11 mouse cellular contexts compared by ENCODE assay signal in the genomic region with DNA sequence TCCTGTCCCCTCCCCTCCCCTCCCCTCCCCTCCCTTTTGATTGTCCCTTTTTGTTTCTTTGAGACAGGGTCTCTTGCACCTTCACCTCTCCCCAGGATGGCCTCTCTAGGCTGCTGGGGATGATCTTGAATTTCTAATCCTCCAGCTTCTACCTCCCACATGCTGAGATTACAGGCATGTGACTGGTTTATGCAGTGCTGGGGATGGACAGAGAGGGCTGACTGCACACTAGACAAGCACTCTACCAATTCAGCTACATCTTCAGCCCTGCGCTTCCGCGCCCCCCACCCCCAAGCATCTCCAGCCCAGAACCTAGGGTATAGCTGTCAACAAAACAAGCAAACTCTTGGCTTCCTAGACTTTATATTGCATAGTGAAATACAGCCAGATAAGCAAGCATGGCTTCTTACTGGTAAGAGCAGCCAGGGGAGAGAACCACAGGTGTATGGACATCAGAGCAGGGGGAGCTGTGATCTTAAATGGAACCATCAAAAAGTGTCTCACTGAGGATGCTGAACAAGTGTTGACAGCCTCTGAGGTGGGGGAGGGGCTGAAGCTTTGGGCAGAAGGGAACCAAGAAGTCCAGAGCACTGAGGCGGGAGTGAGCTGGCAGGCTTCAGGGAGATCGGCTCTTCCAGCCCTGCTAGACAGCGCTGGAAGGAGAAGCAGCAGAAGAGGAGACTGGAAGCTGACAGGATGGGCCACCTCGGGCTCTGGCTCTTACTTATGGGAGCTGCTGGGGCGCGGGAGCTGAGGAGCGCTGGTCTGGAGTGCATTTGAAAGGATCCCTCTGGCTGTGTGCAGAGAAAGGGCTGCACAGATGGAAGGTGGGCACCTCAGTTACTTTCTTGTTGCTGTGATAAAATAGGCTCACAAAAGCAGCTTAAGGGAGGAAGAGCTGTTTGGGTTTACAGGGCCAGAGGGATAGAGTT. TPM values are rescaled to one million over a fixed set of nuclear protein-coding genes. Genes with fewer than 3 reads are reported as not detected.
A peak's percentile ranks its signal among the peaks of the same experiment; 100 is the strongest.
DNase-seq lines count a peak whose midpoint lies in the region; ATAC-seq and TF ChIP-seq lines count a peak whose summit lies in the region.
"Had no signal": no experiment of that assay in that cellular context is flagged by ENCODE, and none has a peak within 500 bp of the region (broad histone marks: within the 10 kb centered on the region; RNA-seq: fewer than 3 reads in every experiment).

No protein-coding gene starts in this region.

- H3K9me3 ChIP-seq in neural tube, embryonic 12.5 days, result no peaks in the 10 kb centered on the region
- no peaks in the 10 kb centered on the region for H3K9me3 ChIP-seq in neural tube, embryonic 15.5 days (replicated peaks)
- H3K9me3 ChIP-seq in limb, embryonic 14.5 days (ENCODE audit: control insufficient read depth, low read length), result no peaks in the 10 kb centered on the region
- H3K9me3 ChIP-seq: limb, embryonic 15.5 days had no signal

- TF ChIP-seq CTCF in cerebellum, adult 2 months (IDR thresholded peaks at IDR 0.05; ENCODE audit: borderline replicate concordance, insufficient read depth, low read depth, low read length), result no peak

- 0 out of 2 replicates have a peak overlapping the region, but pooled peaks have one; percentile 29 for H3K9ac ChIP-seq in neural tube, embryonic 12.5 days
- no peak overlapping the region for H3K9ac ChIP-seq in neural tube, embryonic 15.5 days (replicated peaks)
- H3K9ac ChIP-seq in limb, embryonic 14.5 days (ENCODE audit: low read depth, low read length, severe bottlenecking), result 0 out of 2 replicates have a peak overlapping the region, but pooled peaks have one; percentile 28
- H3K9ac ChIP-seq: limb, embryonic 15.5 days had no signal

- H3K27me3 ChIP-seq in cerebellum, adult 2 months (ENCODE audit: control insufficient read depth, insufficient read depth, low read length), result no peaks in the 10 kb centered on the region
- H3K27me3 ChIP-seq in neural tube, embryonic 12.5 days (replicated peaks), result no peaks in the 10 kb centered on the region
- no peaks in the 10 kb centered on the region for H3K27me3 ChIP-seq in neural tube, embryonic 15.5 days (replicated peaks)
- no peaks in the 10 kb centered on the region for H3K27me3 ChIP-seq in limb, embryonic 14.5 days (ENCODE audit: control insufficient read depth, insufficient read depth, low read length)

- no peaks in the 10 kb centered on the region for H3K36me3 ChIP-seq in neural tube, embryonic 12.5 days
- no peaks in the 10 kb centered on the region for H3K36me3 ChIP-seq in neural tube, embryonic 15.5 days
- H3K36me3 ChIP-seq in limb, embryonic 14.5 days (ENCODE audit: control insufficient read depth, insufficient read depth, low read length), result no peaks in the 10 kb centered on the region
- H3K36me3 ChIP-seq: limb, embryonic 15.5 days had no signal

- H3K4me3 ChIP-seq in cerebellum, adult 2 months (replicated peaks; ENCODE audit: insufficient read depth, low read depth, low read length), result no peak overlapping the region
- H3K4me3 ChIP-seq in neural tube, embryonic 12.5 days, result no peak overlapping the region
- H3K4me3 ChIP-seq in neural tube, embryonic 15.5 days (replicated peaks), result no peak overlapping the region
- H3K4me3 ChIP-seq in limb, embryonic 14.5 days (replicated peaks; ENCODE audit: low read length), result no peak overlapping the region
- H3K4me3 ChIP-seq: limb, embryonic 15.5 days had no signal

- no peak for ATAC-seq in neural tube, embryonic 12.5 days (ENCODE audit: low FRiP score, low read depth)
- ATAC-seq in neural tube, embryonic 15.5 days (ENCODE audit: low FRiP score), result no peak
- ATAC-seq in limb, embryonic 14.5 days (ENCODE audit: low FRiP score, low read depth), result no peak
- no peak for ATAC-seq in monocyte, adult 5-6 weeks (replicated peaks; ENCODE audit: insufficient number of reproducible peaks, low FRiP score, low TSS enrichment, poor library complexity, severe bottlenecking)

- no peaks in the 10 kb centered on the region for H3K4me1 ChIP-seq in cerebellum, adult 2 months (ENCODE audit: control insufficient read depth, insufficient read depth, low read length)
- no peaks in the 10 kb centered on the region; the same call in none of the 2 replicates for H3K4me1 ChIP-seq in neural tube, embryonic 12.5 days
- H3K4me1 ChIP-seq in neural tube, embryonic 15.5 days, result no peaks in the 10 kb centered on the region
- no peaks in the 10 kb centered on the region for H3K4me1 ChIP-seq in limb, embryonic 14.5 days (ENCODE audit: control insufficient read depth, insufficient read depth, low read length)

- 14% methylated on average over 10 of the region's 10 CpGs for WGBS in cerebellum, adult 2 months
- 35% methylated on average over 10 of the region's 10 CpGs for WGBS in neural tube, embryonic 12.5 days
- 30% methylated on average over 10 of the region's 10 CpGs for WGBS in neural tube, embryonic 15.5 days
- 25% methylated on average over 10 of the region's 10 CpGs for WGBS in limb, embryonic 14.5 days

- H3K4me2 ChIP-seq in neural tube, embryonic 12.5 days (replicated peaks), result no peak overlapping the region
- no peak overlapping the region for H3K4me2 ChIP-seq in neural tube, embryonic 15.5 days
- 0 out of 2 replicates have a peak overlapping the region, but pooled peaks have one; percentile 10 for H3K4me2 ChIP-seq in limb, embryonic 14.5 days (replicated peaks; ENCODE audit: low read depth, low read length, severe bottlenecking)
- H3K4me2 ChIP-seq: limb, embryonic 15.5 days had no signal

- peak; percentile 56 to 58 for DNase-seq in cerebellum, postnatal 10 days
- DNase-seq in cerebellum, adult 2 months, result no peak
- DNase-seq in limb, embryonic 14.5 days (ENCODE audit: low spot score), result no peak
- DNase-seq in testis, postnatal 10 days (ENCODE audit: low spot score), result no peak
- DNase-seq in T-cell, adult 2 months (ENCODE audit: low spot score), result no peak

- no peak for TF ChIP-seq POLR2A in cerebellum, adult 2 months (IDR thresholded peaks at IDR 0.05; ENCODE audit: borderline replicate concordance, insufficient read depth, low read length)
- no peak for TF ChIP-seq POLR2A in limb, embryonic 14.5 days (IDR thresholded peaks at IDR 0.05; ENCODE audit: borderline replicate concordance, extremely low read depth, insufficient read depth, insufficient read length)

- H3K27ac ChIP-seq in cerebellum, adult 2 months (ENCODE audit: insufficient read depth, low read length), result no peak overlapping the region
- H3K27ac ChIP-seq in neural tube, embryonic 12.5 days, result no peak overlapping the region
- H3K27ac ChIP-seq in neural tube, embryonic 15.5 days (replicated peaks), result no peak overlapping the region
- H3K27ac ChIP-seq in limb, embryonic 14.5 days (replicated peaks; ENCODE audit: low read depth, low read length), result no peak overlapping the region
- H3K27ac ChIP-seq: limb, embryonic 15.5 days had no signal

RNA-seq across cellular contexts. Expression of a gene that starts 12.0 kb away (rescaled TPM):
- polyA plus RNA-seq in cerebellum, adult 2 months (2012; rRNA removed), result 0.87 and 2.1 TPM in 2 replicates
- 5.1 and 6.5 TPM in 2 replicates for polyA plus RNA-seq in neural tube, embryonic 12.5 days (2016; fragmentation: Nextera tagmentation; extraction: Ambion mirVana)
- 1.6 and 10.4 TPM in 2 replicates for polyA plus RNA-seq in neural tube, embryonic 15.5 days (2015; fragmentation: Nextera tagmentation; extraction: Ambion mirVana)
- polyA plus RNA-seq in limb, embryonic 14.5 days (2012; rRNA removed), result 30.4 and 31.0 TPM in 2 replicates
- polyA plus RNA-seq in limb, embryonic 14.5 days (2014; fragmentation: Nextera tagmentation; extraction: Ambion mirVana), result 27.3 and 44.0 TPM in 2 replicates
- total RNA-seq in monocyte, adult 5-6 weeks (2017), result 1.4 TPM in 1 of 3 replicates, not detected in the others
- total RNA-seq: megakaryocyte, adult 5-6 weeks had no signal

RNA-seq across cellular contexts. Expression of a gene that starts 23.0 kb away (rescaled TPM):
- not detected in 2 replicates for polyA plus RNA-seq in cerebellum, adult 2 months (2012; rRNA removed)
- polyA plus RNA-seq in neural tube, embryonic 12.5 days (2016; fragmentation: Nextera tagmentation; extraction: Ambion mirVana), result not detected in 2 replicates
- polyA plus RNA-seq in neural tube, embryonic 15.5 days (2015; fragmentation: Nextera tagmentation; extraction: Ambion mirVana), result not detected in 2 replicates
- not detected in 2 replicates for polyA plus RNA-seq in limb, embryonic 14.5 days (2012; rRNA removed)
- polyA plus RNA-seq in limb, embryonic 14.5 days (2014; fragmentation: Nextera tagmentation; extraction: Ambion mirVana), result not detected in 2 replicates
- total RNA-seq in monocyte, adult 5-6 weeks (2017), result not detected in 3 replicates
- total RNA-seq: hematopoietic stem cell, adult 5-6 weeks; megakaryocyte, adult 5-6 weeks had no signal
- polyA plus RNA-seq: limb, embryonic 15.5 days had no signal

RNA-seq across cellular contexts. Expression of a gene that starts 35.0 kb away (rescaled TPM):
- 0.24 TPM in 1 of 2 replicates, not detected in the other for polyA plus RNA-seq in cerebellum, adult 2 months (2012; rRNA removed)
- not detected in 2 replicates for polyA plus RNA-seq in neural tube, embryonic 12.5 days (2016; fragmentation: Nextera tagmentation; extraction: Ambion mirVana)
- 0.31 TPM in 1 of 2 replicates, not detected in the other for polyA plus RNA-seq in neural tube, embryonic 15.5 days (2015; fragmentation: Nextera tagmentation; extraction: Ambion mirVana)
- 0.37 and 0.55 TPM in 2 replicates for polyA plus RNA-seq in limb, embryonic 14.5 days (2012; rRNA removed)
- polyA plus RNA-seq in limb, embryonic 14.5 days (2014; fragmentation: Nextera tagmentation; extraction: Ambion mirVana), result 0.25 and 0.53 TPM in 2 replicates
- total RNA-seq in monocyte, adult 5-6 weeks (2017), result 0.87 TPM in 1 of 3 replicates, not detected in the others
- total RNA-seq: hematopoietic stem cell, adult 5-6 weeks; megakaryocyte, adult 5-6 weeks had no signal

RNA-seq across cellular contexts. Expression of a gene that starts 43.2 kb away (rescaled TPM):
- not detected in 2 replicates for polyA plus RNA-seq in cerebellum, adult 2 months (2012; rRNA removed)
- not detected in 2 replicates for polyA plus RNA-seq in neural tube, embryonic 12.5 days (2016; fragmentation: Nextera tagmentation; extraction: Ambion mirVana)
- polyA plus RNA-seq in neural tube, embryonic 15.5 days (2015; fragmentation: Nextera tagmentation; extraction: Ambion mirVana), result not detected in 2 replicates
- polyA plus RNA-seq in limb, embryonic 14.5 days (2012; rRNA removed), result not detected in 2 replicates
- not detected in 2 replicates for polyA plus RNA-seq in limb, embryonic 14.5 days (2014; fragmentation: Nextera tagmentation; extraction: Ambion mirVana)
- not detected in 3 replicates for total RNA-seq in monocyte, adult 5-6 weeks (2017)
- total RNA-seq: hematopoietic stem cell, adult 5-6 weeks; megakaryocyte, adult 5-6 weeks had no signal
- polyA plus RNA-seq: limb, embryonic 15.5 days had no signal

RNA-seq across cellular contexts. Expression of a gene that starts 52.9 kb away (rescaled TPM):
- polyA plus RNA-seq in cerebellum, adult 2 months (2012; rRNA removed), result 103 and 109 TPM in 2 replicates
- polyA plus RNA-seq in neural tube, embryonic 12.5 days (2016; fragmentation: Nextera tagmentation; extraction: Ambion mirVana), result 50.0 and 55.3 TPM in 2 replicates
- 88.8 and 92.2 TPM in 2 replicates for polyA plus RNA-seq in neural tube, embryonic 15.5 days (2015; fragmentation: Nextera tagmentation; extraction: Ambion mirVana)
- 99.5 and 142 TPM in 2 replicates for polyA plus RNA-seq in limb, embryonic 14.5 days (2012; rRNA removed)
- polyA plus RNA-seq in limb, embryonic 14.5 days (2014; fragmentation: Nextera tagmentation; extraction: Ambion mirVana), result 72.4 and 81.4 TPM in 2 replicates
- 12.6 to 37.4 TPM (median 13.3 TPM) in 3 replicates for total RNA-seq in monocyte, adult 5-6 weeks (2017)

Comparison
In these comparisons a context has a peak if more than half of its experiments do, and no peak if none do; other contexts are left out.
1. DNase-seq: peak in cerebellum, postnatal 10 days (2 of 2); none in cerebellum, adult 2 months (0 of 2), limb, embryonic 14.5 days (single experiment), testis, postnatal 10 days (single experiment) and T-cell, adult 2 months (single experiment).